Mouse (Mus musculus): ENCODE measurements around the gene Arid4a.
"Not testable (repeated sequence)": the region's sequence is repeated elsewhere in the genome, so short reads cannot be mapped to it uniquely, and the experiment has no call there.

Arid4a gene

GRCm38 (mm10) chr12:71049596-71050265, 33.9 kb downstream of the Arid4a start:
- in situ Hi-C loops (cut with MboI; ENCODE audit: unreplicated experiment in 2 of 2) = loop anchor here (5.0 to 25.0 kb wide), 3 partner anchors 75 to 587 kb away; partner anchors contain the start of genes Psma3 (in 1 of the 2) and Tmx1 (in 1 of the 2)

- in situ Hi-C loops (cut with MboI; ENCODE audit: unreplicated experiment in 2 of 2) = loop anchor here in 1 of 2 experiments (25.0 kb wide), 1 partner anchor 589 kb away; the partner anchor contains the start of gene Tmx1
These were observed 35.3 kb downstream of the Arid4a start for GRCm38 (mm10) chr12:71051079-71051478.

- in situ Hi-C loops (cut with MboI; ENCODE audit: unreplicated experiment in 2 of 2) = loop anchor here in 1 of 2 experiments (25.0 kb wide), 1 partner anchor 590 kb away; the partner anchor contains the start of gene Tmx1
These were observed 36.7 kb downstream of the Arid4a start for GRCm38 (mm10) chr12:71052341-71052995.

GRCm38 (mm10) chr12:71053031-71053430, 37.2 kb downstream of the Arid4a start:
- in situ Hi-C loops (cut with MboI; ENCODE audit: unreplicated experiment in 2 of 2) = loop anchor here in 1 of 2 experiments (25.0 kb wide), 1 partner anchor 591 kb away; the partner anchor contains the start of gene Tmx1

- in situ Hi-C loops (cut with MboI; ENCODE audit: unreplicated experiment in 2 of 2) = loop anchor here in 1 of 2 experiments (25.0 kb wide), 1 partner anchor 591 kb away; the partner anchor contains the start of gene Tmx1
These were observed 37.7 kb downstream of the Arid4a start for GRCm38 (mm10) chr12:71053486-71053885.

- in situ Hi-C loops (cut with MboI; ENCODE audit: unreplicated experiment in 2 of 2) = loop anchor here in 1 of 2 experiments (25.0 kb wide), 1 partner anchor 593 kb away; the partner anchor contains the start of gene Tmx1
These were observed 39.7 kb downstream of the Arid4a start for GRCm38 (mm10) chr12:71055537-71055936.

GRCm38 (mm10) chr12:71059741-71060140, 44.0 kb downstream of the Arid4a start:
- in situ Hi-C loops (cut with MboI; ENCODE audit: unreplicated experiment in 2 of 2) = loop anchor here (5.0 to 25.0 kb wide), 2 partner anchors 92 to 597 kb away; partner anchors contain the start of gene Tmx1 (in 1 of the 2)

- in situ Hi-C loops (cut with MboI; ENCODE audit: unreplicated experiment in 2 of 2) = loop anchor here in 1 of 2 experiments (25.0 kb wide), 1 partner anchor 608 kb away; the partner anchor contains the start of gene Tmx1
These were observed 54.1 kb downstream of the Arid4a start for GRCm38 (mm10) chr12:71069846-71070245.

GRCm38 (mm10) chr12:71072048-71072447, 56.3 kb downstream of the Arid4a start:
- in situ Hi-C loops (cut with MboI; ENCODE audit: unreplicated experiment in 2 of 2) = loop anchor here in 1 of 2 experiments (25.0 kb wide), 1 partner anchor 610 kb away; the partner anchor contains the start of gene Tmx1

- in situ Hi-C loops (cut with MboI; ENCODE audit: unreplicated experiment in 2 of 2) = loop anchor here in 1 of 2 experiments (25.0 kb wide), 1 partner anchor 611 kb away; the partner anchor contains the start of gene Tmx1
These were observed 57.4 kb downstream of the Arid4a start for GRCm38 (mm10) chr12:71073113-71073730.

GRCm38 (mm10) chr12:71086331-71086730, 70.5 kb downstream of the Arid4a start:
- in situ Hi-C loops (cut with MboI; ENCODE audit: unreplicated experiment in 2 of 2) = no loop called here

GRCm38 (mm10) chr12:71104275-71104674, 88.5 kb downstream of the Arid4a start:
- in situ Hi-C loops (cut with MboI; ENCODE audit: unreplicated experiment in 2 of 2) = not testable (repeated sequence)

- in situ Hi-C loops (cut with MboI; ENCODE audit: unreplicated experiment in 2 of 2) = no loop called here
These were observed 91.5 kb downstream of the Arid4a start for GRCm38 (mm10) chr12:71107216-71107771.

GRCm38 (mm10) chr12:71111331-71111730, 95.5 kb downstream of the Arid4a start, which contains the start of gene Tomm20l:
TSS of gene Tomm20l (plus strand) at chr12:71111428.
- in situ Hi-C loops (cut with MboI; ENCODE audit: unreplicated experiment in 2 of 2) = no loop called here

GRCm38 (mm10) chr12:71113074-71113473, 97.3 kb downstream of the Arid4a start:
- in situ Hi-C loops (cut with MboI; ENCODE audit: unreplicated experiment in 2 of 2) = no loop called here

- in situ Hi-C loops (cut with MboI; ENCODE audit: unreplicated experiment in 2 of 2) = no loop called here
These were observed 98.0 kb downstream of the Arid4a start for GRCm38 (mm10) chr12:71113675-71114288.

- in situ Hi-C loops (cut with MboI; ENCODE audit: unreplicated experiment in 2 of 2) = no loop called here
These were observed 100.6 kb downstream of the Arid4a start for GRCm38 (mm10) chr12:71116411-71116810.

- in situ Hi-C loops (cut with MboI; ENCODE audit: unreplicated experiment in 2 of 2) = no loop called here
These were observed 106.9 kb downstream of the Arid4a start for GRCm38 (mm10) chr12:71122731-71123130.

GRCm38 (mm10) chr12:71123286-71123685, 107.5 kb downstream of the Arid4a start:
- in situ Hi-C loops (cut with MboI; ENCODE audit: unreplicated experiment in 2 of 2) = no loop called here

GRCm38 (mm10) chr12:71135581-71135980, 119.8 kb downstream of the Arid4a start:
- in situ Hi-C loops (cut with MboI; ENCODE audit: unreplicated experiment in 2 of 2) = loop anchor here in 1 of 2 experiments (10.0 to 25.0 kb wide), 3 partner anchors 1023 to 1989 kb away; partner anchors contain the start of genes Mnat1 and Nin

Data from v-Abl transformed pro-B cells (cell line).